Mouse (Mus musculus) adrenal gland, adult 18-20 months (tissue): Measurements from ENCODE around the gene Oard1. TPM values are rescaled to one million over a fixed set of nuclear protein-coding genes. Genes with fewer than 3 reads are reported as not detected.

Experiments used
- DNase-seq, 2 experiments: peaks; one replicate each; pipeline ENCODE4 v3.0.0; 2021 to 2022; ENCODE audit warnings: low spot score in 2 of 2
- long read RNA-seq, 2 experiments: library from polyadenylated mRNA; stranded (forward); transcript quantifications; one replicate each; pipeline ENCODE4 v2.0.0; 2021
- total RNA-seq, 2 experiments: library from RNA; stranded (reverse); gene quantifications; 1 replicate in 1 of 2; 2 replicates in 1 of 2; pipeline ENCODE4 v1.2.3; 2021

Gene Oard1
- 10 to 100 TPM; 17.5 to 19.5 TPM for total RNA-seq
- long read RNA-seq, experiment 1, partial matches to known transcripts, result 1 of 9 reads
- long read RNA-seq, experiment 1, other reads (novel, unspliced or antisense), result 2 of 9 reads
- long read RNA-seq, experiment 2, transcript Oard1-202 (6 exons, 1,324 nt), result major isoform, 17 of 39 reads
- long read RNA-seq, experiment 2, transcript Oard1-201 (6 exons, 1,135 nt), result minor isoform, 6 of 39 reads
- long read RNA-seq, experiment 2, partial matches to known transcripts, result 5 of 39 reads
- long read RNA-seq, experiment 2, other reads (novel, unspliced or antisense), result 11 of 39 reads

DNA sequence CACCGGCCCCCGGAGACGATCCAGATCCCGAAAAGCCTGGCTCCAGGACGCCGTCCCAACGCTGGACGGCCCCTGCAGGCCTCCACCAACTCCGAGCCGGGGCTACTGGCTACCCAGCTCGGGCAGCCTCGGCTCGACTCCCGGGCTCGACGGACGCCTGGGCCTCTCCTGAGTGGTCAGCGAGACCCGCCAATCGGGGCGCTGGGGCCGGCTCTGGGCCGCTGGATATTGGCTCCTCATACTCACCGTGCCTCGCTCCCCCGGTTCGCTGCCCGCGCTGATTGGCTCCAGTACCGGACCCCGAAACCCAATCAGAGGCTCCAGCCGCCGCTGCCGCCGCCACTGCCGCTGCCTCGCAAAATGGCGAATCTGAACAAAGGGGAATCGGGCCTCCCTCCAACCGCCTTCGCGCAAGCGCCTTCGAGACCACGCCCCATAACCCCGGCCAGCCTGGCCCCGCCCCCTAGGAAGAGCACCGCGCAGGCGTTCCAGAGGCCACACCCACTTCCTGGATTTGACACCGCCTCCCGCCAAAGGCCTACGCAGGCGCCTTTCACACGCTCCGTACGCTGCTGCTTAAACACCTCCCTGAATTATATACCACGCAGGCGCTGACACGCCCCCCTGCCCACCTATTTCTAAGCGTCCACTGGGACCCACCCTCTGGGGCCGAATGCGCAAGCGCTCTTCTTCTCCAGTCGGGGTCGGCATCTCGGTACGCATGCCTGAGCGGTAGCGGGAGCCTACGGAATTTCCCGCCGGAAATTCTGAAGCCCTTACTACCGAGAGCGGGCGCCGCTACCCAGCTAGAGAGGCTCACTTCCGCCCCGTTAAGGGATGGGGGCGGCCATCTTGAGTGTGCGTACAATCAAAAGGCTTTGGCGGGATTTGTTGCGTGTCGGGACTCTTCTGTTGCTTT lies at the start of gene Oard1, which contains the start of gene Nfya:
TSS of gene Oard1 (plus strand) at position 635 of the 919 bp plus-strand sequence.
TSS of gene Nfya (minus strand) at position 527 of the 919 bp plus-strand sequence.
- DNase-seq, result peak; percentile 99

DNA sequence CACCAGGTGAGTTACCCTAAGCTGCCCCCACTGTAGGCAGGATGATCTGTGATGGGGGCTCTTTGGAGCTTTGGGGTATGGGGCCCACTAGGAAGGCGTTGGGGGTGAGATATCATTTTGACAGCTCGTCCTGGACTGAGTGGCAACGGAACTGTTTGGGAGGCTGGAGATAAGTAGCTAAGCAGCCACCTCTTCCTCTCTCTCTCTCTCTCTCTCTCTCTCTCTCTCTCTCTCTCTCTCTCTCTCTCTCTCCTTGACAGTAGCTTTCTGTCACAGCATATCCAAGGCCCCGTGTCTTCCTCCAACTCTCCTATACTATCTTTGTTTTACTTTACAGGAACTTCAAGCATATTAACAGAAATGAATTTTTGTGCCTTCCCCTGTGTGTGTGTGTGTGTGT lies 49.4 kb upstream of the Oard1 start:
- no peak for DNase-seq

DNA sequence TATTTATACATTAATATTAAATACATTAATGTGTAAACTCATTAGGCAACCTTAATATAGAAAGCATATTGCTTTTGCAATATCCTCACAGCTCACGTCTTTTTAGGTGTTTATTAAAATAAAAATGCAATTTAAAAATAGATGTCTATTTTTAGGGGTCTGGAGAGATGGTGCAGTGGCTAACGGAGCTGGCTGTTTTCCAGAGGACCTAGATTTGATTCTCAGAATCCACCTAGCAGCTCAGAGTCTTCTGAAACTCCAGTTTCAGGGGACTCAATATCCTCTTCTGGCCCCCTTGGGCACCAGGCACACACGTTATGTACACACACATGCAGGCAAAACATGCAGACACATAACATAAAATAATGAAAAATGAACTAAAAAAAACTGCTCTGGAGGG lies 47.5 kb upstream of the Oard1 start:
- no peak for DNase-seq

DNA sequence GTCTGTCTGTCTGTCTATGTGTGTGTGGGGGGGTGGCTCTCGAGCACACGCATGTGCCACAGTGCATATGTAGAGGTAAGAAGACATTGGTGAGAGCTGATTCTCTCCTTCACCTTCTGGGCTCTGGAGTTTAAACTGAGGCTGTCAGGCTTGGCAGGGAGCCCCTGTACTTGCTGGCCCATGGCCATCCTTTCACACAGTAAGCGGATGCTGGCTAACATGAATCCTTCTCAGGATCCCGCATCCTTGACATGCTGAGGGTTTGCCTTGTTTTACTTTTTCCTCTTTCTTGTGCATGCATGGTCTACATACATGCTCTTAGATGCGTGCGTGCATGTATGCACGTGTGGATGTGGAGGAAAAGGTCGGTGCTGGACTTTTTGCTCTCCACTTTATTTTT lies 46.8 kb upstream of the Oard1 start:
- DNase-seq, result no peak

DNA sequence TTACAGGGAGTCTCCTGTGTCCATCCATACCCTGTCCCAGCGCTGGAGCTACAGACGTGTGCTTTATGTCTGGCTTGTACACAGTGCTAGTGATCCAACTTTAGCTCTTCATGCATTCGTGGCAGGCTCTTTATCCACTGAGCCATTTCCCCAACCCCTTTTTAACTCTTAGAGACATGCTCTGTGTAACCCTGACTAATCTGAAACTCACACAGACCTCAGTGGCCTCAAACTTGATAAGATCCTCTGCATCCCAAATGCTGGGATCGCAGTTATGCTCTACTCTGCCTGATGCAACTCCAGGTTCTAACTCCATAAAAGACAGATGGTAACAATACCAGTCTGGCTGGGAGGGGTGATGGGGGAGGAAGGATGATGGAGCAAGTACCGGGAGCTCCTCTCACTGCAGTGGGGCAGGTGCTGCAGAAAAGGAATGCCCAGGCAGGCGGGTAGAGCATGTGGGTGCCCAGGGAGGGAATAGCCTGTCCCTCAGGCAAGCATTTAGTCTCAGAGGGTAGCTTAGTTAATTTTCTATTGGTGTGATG lies 46.3 kb upstream of the Oard1 start:
- DNase-seq, result no peak

DNA sequence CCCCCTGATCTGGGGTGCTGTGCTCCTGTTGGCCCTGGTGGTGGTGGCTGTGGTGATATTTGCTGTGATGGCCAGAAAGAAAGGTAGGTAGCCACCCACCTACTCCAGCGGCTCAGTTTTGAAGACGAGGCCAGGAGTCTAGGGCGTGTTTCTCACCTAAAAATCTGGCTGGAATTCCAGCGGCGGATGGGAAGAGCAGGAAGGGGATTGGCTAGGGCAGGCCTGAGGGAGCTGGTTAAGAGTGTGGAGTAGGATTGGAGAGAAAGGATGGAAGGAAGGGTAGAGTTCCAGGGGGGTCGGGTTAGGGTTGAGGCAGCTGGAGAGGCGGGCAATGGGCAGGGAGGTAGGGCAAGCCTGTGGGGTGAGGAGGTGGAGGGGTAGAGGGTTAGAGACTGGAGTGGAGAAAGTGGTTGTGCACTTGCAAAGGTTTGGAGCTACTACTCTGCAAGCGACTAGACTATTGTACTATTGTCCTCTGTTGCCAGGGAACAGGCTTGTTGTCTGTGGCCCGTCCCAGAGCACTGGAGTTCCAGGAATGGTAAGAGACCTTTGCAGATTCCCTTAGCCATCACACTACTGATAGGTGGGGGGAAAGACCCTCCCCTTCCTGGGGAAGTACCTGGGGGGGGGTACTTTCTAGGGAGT lies 44.2 kb upstream of the Oard1 start:
- no peak for DNase-seq

DNA sequence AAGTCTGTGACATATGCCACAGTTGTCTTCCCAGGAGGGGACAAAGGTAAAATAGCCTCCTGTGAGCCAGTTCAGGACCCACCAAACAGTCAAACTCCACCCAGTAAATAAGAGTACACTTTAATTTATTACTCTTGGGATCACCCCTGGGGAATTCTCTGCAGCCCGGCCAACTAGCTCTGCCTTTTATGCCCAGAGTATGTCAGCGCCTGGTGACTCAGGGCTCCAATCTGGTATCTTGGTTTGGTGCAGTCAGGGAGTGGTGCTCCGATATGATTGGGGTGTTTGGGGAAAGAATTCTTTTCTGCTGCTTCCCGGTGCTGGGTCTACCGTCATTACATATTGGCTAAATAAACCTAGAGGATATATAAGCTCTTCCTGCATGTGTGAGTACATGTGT lies 43.0 kb upstream of the Oard1 start:
- no peak for DNase-seq

DNA sequence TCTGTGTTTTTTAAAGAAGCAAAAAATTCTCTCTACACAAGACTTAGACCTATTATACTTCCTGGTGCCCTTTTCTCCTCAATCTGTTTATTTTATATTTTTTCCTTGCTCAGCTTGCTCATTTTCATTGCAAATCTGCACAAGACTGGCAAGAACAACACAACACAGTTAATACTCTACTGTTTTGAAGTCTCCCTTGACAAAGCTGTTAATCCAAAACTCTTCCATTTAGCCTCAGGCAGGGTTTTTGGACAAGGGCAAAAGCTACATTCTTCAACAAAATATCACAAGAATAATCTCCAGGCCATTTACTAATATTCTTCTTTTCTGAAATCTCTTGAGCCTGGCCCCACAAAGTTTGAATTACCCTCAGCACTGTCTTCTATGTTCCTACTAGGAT lies 38.2 kb upstream of the Oard1 start:
- DNase-seq, result no peak

DNA sequence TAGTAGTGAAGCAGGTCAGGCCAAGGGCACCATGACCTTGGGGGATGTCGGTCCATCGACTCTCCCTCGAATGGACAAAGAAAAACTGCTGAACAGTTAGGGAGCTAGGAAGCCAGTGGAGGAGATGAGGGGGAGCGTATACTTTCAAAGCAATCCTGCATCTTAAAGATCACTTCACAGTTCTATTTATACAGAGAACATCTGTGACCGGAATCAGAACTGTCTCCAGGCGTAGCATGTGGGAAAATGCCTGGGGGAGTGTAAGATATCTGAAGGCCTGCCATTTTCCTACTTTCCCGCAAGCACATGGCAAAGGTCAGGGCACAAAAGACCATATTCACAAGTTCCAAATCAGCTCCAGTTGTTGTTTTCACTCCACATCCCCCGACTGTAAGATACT lies 36.8 kb upstream of the Oard1 start:
- no peak for DNase-seq

DNA sequence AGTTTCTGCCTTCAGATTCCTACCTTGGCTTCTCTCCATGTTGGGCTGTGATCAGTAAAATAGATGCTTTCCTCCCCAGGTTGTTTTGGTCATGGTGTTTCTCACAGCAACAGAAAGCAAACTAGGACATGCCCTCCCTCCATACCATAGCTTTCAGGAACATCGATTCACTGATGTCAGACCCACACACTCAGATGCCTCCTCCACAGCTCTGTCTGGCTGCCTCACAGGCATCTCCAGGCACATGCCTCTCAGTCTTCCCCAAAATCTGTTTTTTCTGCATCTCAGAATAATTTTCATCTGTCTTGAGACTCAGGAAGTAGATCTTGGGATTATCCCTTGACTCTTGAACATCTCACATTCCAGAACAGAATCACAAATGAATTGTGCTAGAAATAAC lies 33.7 kb upstream of the Oard1 start:
- DNase-seq, result no peak

DNA sequence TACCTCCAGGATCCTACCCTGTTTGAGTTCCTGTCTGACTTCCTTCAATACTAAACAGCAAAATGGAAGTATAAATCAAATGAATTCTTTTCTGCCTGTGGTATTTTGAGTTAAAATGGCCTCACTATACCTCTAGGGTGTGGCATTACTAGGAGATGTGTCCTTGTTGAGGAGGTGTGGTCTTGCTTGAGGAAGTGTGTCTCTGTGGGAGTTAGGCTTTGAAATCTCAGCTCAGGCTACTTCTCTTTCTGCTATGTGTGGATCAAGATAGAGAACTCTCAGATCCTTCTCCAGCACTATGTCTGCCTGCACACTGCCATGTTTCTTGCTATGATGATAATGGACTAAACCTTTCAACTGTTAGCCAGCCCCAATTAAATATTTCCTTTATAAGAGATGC lies 30.8 kb upstream of the Oard1 start:
- DNase-seq, result no peak

DNA sequence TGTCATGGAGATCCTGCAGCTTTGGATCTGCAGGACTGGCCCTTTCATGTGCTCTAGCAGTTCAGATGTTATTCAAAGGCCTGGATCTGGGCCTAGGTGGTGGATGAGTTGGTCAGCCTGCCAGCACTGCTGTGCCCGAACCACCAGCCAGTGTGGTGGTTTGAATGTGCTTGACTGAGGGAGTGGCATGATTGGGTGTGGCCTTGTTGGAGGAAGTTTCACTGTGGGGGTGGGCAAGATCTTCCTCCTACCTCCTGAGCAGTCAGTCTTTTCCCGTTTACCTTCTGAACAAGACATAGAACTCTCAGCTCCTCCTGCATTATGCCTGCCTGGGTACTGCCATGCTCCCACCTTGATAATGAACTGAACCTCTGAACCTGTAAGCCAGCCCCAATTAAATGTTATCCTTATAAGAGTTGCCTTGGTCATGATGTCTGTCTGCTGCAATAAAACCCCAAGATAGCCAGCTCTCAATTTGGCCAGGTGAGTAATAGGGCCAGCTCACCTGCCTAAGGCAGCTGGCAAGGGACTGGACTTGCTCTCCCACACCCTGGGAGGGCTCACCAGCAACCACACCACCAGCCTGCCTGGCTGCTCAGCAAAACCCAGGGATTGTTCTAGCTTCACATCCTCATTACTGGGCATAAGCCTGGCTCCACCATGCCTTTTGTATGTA lies 23.9 kb upstream of the Oard1 start:
- DNase-seq, result no peak

DNA sequence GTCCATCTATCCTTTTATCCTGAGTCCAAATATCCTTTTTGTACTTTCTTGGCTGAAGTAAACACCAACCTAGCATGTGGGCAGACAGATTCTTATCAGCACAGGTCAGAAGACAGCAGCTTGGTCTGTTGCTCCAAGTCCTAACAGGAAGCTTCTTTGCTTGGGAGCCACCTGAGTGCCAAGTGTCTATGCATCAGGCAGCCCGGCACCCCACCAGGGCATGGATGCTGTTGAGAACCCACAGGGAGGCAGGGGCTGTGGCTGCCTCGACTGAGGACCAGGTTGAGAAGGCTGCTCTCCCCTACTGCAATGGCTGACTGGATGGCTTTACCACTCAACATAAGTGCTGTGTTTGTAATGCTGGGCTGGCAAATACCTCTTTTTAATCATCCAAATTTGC lies 21.1 kb upstream of the Oard1 start:
- DNase-seq, result no peak

DNA sequence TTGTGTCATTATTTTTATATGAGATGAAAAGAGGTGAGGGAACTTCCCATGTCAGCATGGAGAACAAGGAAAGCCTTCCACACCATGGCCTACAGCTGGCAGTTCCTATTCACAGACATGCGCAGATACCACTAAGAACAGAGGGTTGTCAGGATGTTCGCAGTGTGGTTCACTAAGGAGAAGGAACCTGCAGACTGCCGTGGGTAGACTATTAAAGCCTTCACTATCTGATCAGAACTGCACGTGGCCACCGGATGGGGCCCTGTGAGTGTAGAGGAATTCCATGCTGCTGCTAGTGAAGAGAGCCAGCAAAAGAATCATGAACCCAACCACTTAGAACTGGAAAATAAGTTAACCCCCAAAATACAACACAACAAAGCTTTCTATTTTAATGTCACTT lies 20.4 kb upstream of the Oard1 start:
- no peak for DNase-seq

DNA sequence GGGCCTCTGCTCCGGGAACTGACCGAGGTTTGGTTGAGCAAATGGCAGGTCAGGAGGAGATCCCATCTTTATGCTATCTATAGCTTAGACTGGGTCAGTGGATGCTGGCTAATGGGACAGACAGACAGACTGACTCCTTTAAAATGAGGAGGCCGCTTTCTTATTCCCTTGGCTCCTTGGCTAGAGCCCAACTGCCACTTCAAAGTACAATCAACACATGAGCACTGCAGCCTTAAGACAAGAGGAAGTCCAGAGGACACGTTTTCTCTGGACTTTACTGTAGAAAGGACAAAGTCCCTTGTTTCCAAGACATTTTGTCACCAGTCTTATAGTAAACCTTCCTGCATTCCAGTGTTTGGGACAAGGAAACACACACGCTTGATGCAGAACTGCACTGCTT lies 18.4 kb upstream of the Oard1 start:
- DNase-seq, result no peak

DNA sequence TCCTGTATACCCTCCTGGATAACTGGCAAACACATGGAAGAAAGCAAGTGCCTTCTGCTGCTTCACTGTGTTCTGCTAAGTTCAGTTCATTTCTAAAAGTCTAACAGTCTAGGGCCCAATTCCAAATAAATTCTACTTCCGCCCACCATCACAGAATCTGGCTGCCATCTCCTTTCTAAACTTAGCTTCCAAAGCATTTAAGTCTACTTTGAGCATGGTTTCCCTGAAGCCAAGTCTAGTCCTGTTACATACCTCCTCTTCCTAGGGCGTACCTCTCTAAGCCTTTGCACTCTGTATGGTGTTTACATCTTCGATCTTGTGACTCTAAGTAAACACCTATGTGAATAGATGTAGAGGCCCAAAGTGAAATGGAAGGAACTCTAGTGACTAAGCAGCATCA lies 17.2 kb upstream of the Oard1 start:
- no peak for DNase-seq

DNA sequence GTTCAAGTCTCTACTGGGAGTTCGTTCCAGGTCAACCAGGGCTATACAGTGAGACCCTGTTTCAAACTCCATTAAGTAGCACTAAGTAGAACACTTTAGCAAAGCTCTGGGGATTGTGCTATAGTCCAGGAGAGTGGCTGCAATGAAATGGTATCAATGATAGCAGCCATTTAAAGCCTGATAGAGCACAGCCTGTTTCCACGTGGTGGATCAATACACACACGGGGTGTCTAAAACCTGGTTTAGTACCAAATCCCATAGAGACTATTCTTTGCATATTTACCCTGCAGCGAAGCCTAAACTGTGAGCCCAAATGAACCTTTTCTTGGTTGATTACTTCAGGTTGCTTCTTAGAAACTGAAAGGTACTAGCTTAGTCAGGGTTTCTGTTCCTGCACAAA lies 8.1 kb upstream of the Oard1 start:
- DNase-seq, result no peak

DNA sequence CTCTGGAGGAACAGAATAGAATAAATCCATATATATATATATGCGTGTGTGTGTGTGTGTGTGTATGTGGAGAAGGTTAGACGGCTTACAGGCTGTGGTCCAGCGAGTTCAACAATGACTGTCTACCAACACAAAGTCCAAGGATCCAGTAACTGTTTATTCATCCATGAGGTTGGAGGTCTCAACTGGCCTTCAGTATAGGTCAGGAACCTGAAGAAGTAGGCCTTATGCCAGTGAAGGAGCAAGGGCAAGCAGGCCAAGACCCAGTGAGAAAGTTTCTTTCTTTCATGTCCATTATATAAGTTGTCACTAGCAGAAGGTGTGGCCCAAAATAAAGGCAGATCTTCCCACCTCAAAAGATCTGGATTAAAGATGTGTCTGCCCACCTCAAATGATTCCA lies 7.1 kb upstream of the Oard1 start:
- DNase-seq, result no peak

DNA sequence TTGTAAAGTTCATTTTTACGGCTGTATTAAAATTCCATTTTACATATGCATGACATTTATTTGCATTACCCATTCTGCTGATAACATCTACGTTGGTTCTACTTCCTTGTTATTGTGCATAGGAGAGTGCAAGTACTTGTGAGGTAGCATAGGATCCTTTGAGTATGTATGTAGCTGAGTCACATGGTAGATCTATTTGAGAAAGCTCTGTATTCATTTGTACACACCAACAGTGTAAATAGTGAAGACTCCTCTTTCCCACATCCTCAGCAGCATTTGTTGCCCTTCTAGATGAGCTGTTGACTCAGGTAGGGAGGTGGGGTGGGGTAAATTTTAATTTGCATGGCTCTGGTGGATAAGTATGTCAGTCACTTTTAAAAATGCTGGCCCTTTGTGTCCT lies 6.0 kb upstream of the Oard1 start:
- DNase-seq, result no peak

DNA sequence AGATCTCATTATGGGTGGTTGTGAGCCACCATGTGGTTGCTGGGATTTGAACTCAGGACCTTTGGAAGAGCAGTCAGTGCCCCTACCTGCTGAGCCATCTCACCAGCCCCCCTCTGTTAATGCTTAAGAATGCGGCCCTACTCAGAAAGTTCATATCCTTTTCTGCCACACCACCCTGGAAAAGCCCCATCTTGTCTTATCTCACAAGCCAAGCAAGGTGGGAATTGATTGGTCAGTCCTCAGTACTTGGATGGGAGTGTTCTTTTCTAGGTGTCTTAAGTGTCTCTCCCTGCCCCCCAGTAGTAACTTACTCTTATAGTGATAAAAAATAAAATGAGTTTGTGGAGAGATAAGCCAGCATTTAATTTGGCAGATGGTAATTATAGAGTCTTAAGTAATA lies 5.1 kb upstream of the Oard1 start:
- no peak for DNase-seq

DNA sequence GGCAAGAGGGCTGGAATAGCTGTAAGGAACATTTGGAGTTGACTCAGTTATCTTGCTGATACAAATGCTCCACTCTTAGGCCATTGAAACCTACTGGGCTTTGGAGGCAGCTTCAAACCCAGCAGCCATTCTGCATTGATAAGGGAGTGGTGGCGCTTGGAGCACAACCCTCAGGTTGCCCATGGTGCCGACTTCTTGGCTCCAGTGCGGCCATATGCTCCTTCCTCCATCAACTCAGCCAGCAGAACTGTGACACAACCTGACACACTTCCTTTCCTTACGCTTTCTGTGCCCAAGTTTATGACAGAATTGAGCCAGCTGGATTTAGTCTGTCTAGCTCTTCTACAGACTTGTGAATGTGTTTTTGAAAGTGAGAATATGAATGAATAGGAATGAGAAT lies 2.7 kb upstream of the Oard1 start:
- no peak for DNase-seq
